Mouse (Mus musculus): Measurements from ENCODE around the gene Dcaf11. TPM values are rescaled to one million over a fixed set of nuclear protein-coding genes. Genes with fewer than 3 reads are reported as not detected.

The Dcaf11 gene
- polyA plus RNA-seq, 1 experiment from 2014 or later = 93.4 TPM

GRCm38 (mm10) chr14:55551347-55551746 is 8.5 kb upstream of the Dcaf11 start:
- ATAC-seq = no peak
- Histone ChIP-seq H3K27ac (ENCODE audit: low read length) (no peak overlapping the region), H3K36me3 (ENCODE audit: insufficient read depth, low read length) (peaks cover 23% of the 10 kb centered on the region; the same call in 1 of the 2 replicates), H3K9ac (replicated peaks; ENCODE audit: low read depth) (no peak overlapping the region), H3K4me1 (ENCODE audit: insufficient read depth, low read depth, low read length) (no peaks in the 10 kb centered on the region), H3K4me2 (replicated peaks; ENCODE audit: low read depth, low read length) (no peak overlapping the region), H3K9me3 (ENCODE audit: low read length) (no peaks in the 10 kb centered on the region), H3K4me3 (ENCODE audit: low read depth, low read length) (no peak overlapping the region), H3K27me3 (replicated peaks; ENCODE audit: insufficient read depth, low read length) (no peaks in the 10 kb centered on the region)
- WGBS = 63% methylated on average over 5 of the region's 5 CpGs
- DNase-seq (ENCODE audit: low spot score) = no peak
- TF ChIP-seq EP300 (IDR thresholded peaks at IDR 0.05) (no peak), CTCF (IDR thresholded peaks at IDR 0.05) (no peak)

GRCm38 (mm10) chr14:55551794-55552193 is 8.0 kb upstream of the Dcaf11 start:
- 87% methylated on average over 8 of the region's 8 CpGs for WGBS
- Histone ChIP-seq H3K27ac (ENCODE audit: low read length) (no peak overlapping the region), H3K4me3 (ENCODE audit: low read depth, low read length) (no peak overlapping the region), H3K4me2 (replicated peaks; ENCODE audit: low read depth, low read length) (no peak overlapping the region), H3K36me3 (ENCODE audit: insufficient read depth, low read length) (peaks cover 23% of the 10 kb centered on the region; the same call in 1 of the 2 replicates), H3K27me3 (replicated peaks; ENCODE audit: insufficient read depth, low read length) (no peaks in the 10 kb centered on the region), H3K9me3 (ENCODE audit: low read length) (no peaks in the 10 kb centered on the region), H3K4me1 (ENCODE audit: insufficient read depth, low read depth, low read length) (no peaks in the 10 kb centered on the region), H3K9ac (replicated peaks; ENCODE audit: low read depth) (no peak overlapping the region)
- ATAC-seq (no peak), DNase-seq (ENCODE audit: low spot score) (no peak)
- no peak for TF ChIP-seq CTCF (IDR thresholded peaks at IDR 0.05)

GRCm38 (mm10) chr14:55554635-55555034 is 5.2 kb upstream of the Dcaf11 start:
- H3K9ac ChIP-seq (replicated peaks; ENCODE audit: low read depth) = no peak overlapping the region
- ATAC-seq = no peak
- no peaks in the 10 kb centered on the region for H3K27me3 ChIP-seq (replicated peaks; ENCODE audit: insufficient read depth, low read length)
- no peaks in the 10 kb centered on the region for H3K4me1 ChIP-seq (ENCODE audit: insufficient read depth, low read depth, low read length)
- no peak overlapping the region for H3K4me3 ChIP-seq (ENCODE audit: low read depth, low read length)
- no peak for DNase-seq (ENCODE audit: low spot score)
- no peak for TF ChIP-seq EP300 (IDR thresholded peaks at IDR 0.05)
- TF ChIP-seq CTCF (IDR thresholded peaks at IDR 0.05) = no peak
- 0 out of 2 replicates have a peak, but pooled peaks cover 3% of the 10 kb centered on the region for H3K36me3 ChIP-seq (ENCODE audit: insufficient read depth, low read length)
- H3K4me2 ChIP-seq (replicated peaks; ENCODE audit: low read depth, low read length) = no peak overlapping the region
- H3K9me3 ChIP-seq (ENCODE audit: low read length) = no peaks in the 10 kb centered on the region
- no peak overlapping the region for H3K27ac ChIP-seq (ENCODE audit: low read length)

GRCm38 (mm10) chr14:55555788-55556187 is 4.0 kb upstream of the Dcaf11 start:
- no peaks in the 10 kb centered on the region for H3K4me1 ChIP-seq (ENCODE audit: insufficient read depth, low read depth, low read length)
- H3K4me3 ChIP-seq (ENCODE audit: low read depth, low read length) = no peak overlapping the region
- DNase-seq (ENCODE audit: low spot score) (no peak), ATAC-seq (no peak)
- no peak overlapping the region for H3K27ac ChIP-seq (ENCODE audit: low read length)
- no peak for TF ChIP-seq EP300 (IDR thresholded peaks at IDR 0.05)
- TF ChIP-seq CTCF (IDR thresholded peaks at IDR 0.05) = no peak
- H3K36me3 ChIP-seq (ENCODE audit: insufficient read depth, low read length) = no peaks in the 10 kb centered on the region
- 67% methylated on average over 3 of the region's 3 CpGs for WGBS
- no peak overlapping the region for H3K4me2 ChIP-seq (replicated peaks; ENCODE audit: low read depth, low read length)
- no peaks in the 10 kb centered on the region for H3K27me3 ChIP-seq (replicated peaks; ENCODE audit: insufficient read depth, low read length)
- H3K9me3 ChIP-seq (ENCODE audit: low read length) = no peaks in the 10 kb centered on the region
- H3K9ac ChIP-seq (replicated peaks; ENCODE audit: low read depth) = no peak overlapping the region

GRCm38 (mm10) chr14:55557003-55557402 is 2.8 kb upstream of the Dcaf11 start:
- Histone ChIP-seq H3K27ac (ENCODE audit: low read length) (peak overlapping the region; percentile 58), H3K4me1 (ENCODE audit: insufficient read depth, low read depth, low read length) (peaks cover 7% of the 10 kb centered on the region; the same call in 1 of the 2 replicates), H3K36me3 (ENCODE audit: insufficient read depth, low read length) (no peaks in the 10 kb centered on the region), H3K27me3 (replicated peaks; ENCODE audit: insufficient read depth, low read length) (no peaks in the 10 kb centered on the region), H3K9ac (replicated peaks; ENCODE audit: low read depth) (no peak overlapping the region), H3K4me3 (ENCODE audit: low read depth, low read length) (no peak overlapping the region), H3K9me3 (ENCODE audit: low read length) (no peaks in the 10 kb centered on the region), H3K4me2 (replicated peaks; ENCODE audit: low read depth, low read length) (no peak overlapping the region)
- WGBS = 20% methylated on average over 5 of the region's 5 CpGs
- ATAC-seq (no peak), DNase-seq (ENCODE audit: low spot score) (peak; percentile 95)
- TF ChIP-seq CTCF (IDR thresholded peaks at IDR 0.05) = peak; percentile 96
- TF ChIP-seq EP300 (IDR thresholded peaks at IDR 0.05) = peak; percentile 55

GRCm38 (mm10) chr14:55557587-55557986 is 2.2 kb upstream of the Dcaf11 start:
- Histone ChIP-seq H3K9ac (replicated peaks; ENCODE audit: low read depth) (no peak overlapping the region), H3K4me2 (replicated peaks; ENCODE audit: low read depth, low read length) (no peak overlapping the region), H3K4me1 (ENCODE audit: insufficient read depth, low read depth, low read length) (peaks cover 7% of the 10 kb centered on the region; the same call in 1 of the 2 replicates), H3K27ac (ENCODE audit: low read length) (peak overlapping the region; percentile 58), H3K9me3 (ENCODE audit: low read length) (no peaks in the 10 kb centered on the region), H3K36me3 (ENCODE audit: insufficient read depth, low read length) (no peaks in the 10 kb centered on the region), H3K4me3 (ENCODE audit: low read depth, low read length) (no peak overlapping the region), H3K27me3 (replicated peaks; ENCODE audit: insufficient read depth, low read length) (no peaks in the 10 kb centered on the region)
- 79% methylated on average over 3 of the region's 3 CpGs for WGBS
- DNase-seq (ENCODE audit: low spot score) (peak; percentile 21), ATAC-seq (no peak)
- TF ChIP-seq EP300 (IDR thresholded peaks at IDR 0.05) (no peak), CTCF (IDR thresholded peaks at IDR 0.05) (no peak)
